Mouse (Mus musculus): Measurements from ENCODE around the gene Gm45844. TPM values are rescaled to one million over a fixed set of nuclear protein-coding genes. Genes with fewer than 3 reads are reported as not detected.
"Not testable (repeated sequence)": the region's sequence is repeated elsewhere in the genome, so short reads cannot be mapped to it uniquely, and the experiment has no call there.

Gene Gm45844
- 1 to 10 TPM; 1.1 to 2.0 TPM for total RNA-seq (2021)

DNA sequence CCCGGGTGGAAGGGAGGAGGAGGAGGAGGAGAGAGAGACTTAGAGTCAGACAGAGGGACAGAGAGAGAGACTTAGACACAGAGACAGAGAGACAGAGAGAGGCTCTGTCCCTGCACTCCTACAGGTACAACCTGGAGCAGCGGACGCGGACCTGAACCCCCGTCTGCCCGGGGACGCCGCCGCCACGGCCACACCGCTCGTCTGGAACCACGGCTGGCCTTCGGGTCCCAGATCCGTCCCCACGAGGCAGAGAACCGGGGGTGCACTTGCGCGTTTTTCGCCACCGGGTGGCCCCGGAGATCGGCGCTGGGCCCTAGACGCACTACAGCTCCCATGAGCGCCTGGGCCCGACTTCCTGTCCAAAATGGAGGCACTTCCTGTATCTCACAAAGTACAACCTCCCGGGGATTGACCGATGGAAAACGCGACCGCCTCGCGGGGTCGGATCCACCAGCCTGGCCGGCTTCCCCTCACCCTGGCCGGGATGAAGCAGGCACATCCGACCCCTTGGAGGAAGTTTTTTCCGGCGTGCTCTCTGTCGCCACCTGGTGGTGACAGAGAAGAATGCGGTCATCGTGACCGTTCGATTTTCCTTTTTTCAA, at the start of gene Gm45844:
TSS of gene Gm45844 (minus strand) at position 324 of the 602 bp plus-strand sequence.
- peak; percentile 87 to 91 for DNase-seq
- intact Hi-C loops (cut with DNase I), result loop anchor here (2.0 to 5.0 kb wide), 2 partner anchors 337 to 916 kb away; partner anchors contain the start of gene Zfp78

- intact Hi-C loops (cut with DNase I), result loop anchor here (5.0 kb wide), 1 partner anchor 173 kb away; the partner anchor contains the start of gene Zfp954
- peak; percentile 60 to 75 for DNase-seq
Measured at GRCm38 (mm10) chr7:7295595-7295994, 17.5 kb upstream of the Gm45844 start.

DNA sequence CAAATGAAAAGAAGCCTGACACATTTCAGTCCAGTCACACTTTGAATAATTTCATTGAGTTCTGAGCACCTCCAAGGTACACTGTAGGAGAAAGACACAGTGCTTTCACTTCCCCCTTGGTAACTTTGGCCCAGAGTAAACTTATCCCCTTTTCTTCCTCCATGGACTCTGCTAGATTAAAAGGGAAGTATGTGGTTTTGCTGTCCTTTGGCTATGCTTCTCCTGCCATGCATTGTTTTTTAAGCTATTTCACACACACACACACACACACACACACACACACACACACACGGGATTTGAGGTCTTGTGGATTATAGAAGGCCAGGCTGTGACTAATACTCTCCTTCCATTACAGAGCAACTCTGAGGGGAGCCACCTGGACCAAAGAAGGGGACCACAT, 3.3 kb upstream of the Gm45844 start:
- no peak for DNase-seq
- intact Hi-C loops (cut with DNase I), result no loop called here

- DNase-seq, result not testable (repeated sequence)
- intact Hi-C loops (cut with DNase I), result loop anchor here (5.0 kb wide), 1 partner anchor 915 kb away; the partner anchor contains the start of gene Zfp78
Measured at GRCm38 (mm10) chr7:7277556-7277955, 533 bp downstream of the Gm45844 start.

DNA sequence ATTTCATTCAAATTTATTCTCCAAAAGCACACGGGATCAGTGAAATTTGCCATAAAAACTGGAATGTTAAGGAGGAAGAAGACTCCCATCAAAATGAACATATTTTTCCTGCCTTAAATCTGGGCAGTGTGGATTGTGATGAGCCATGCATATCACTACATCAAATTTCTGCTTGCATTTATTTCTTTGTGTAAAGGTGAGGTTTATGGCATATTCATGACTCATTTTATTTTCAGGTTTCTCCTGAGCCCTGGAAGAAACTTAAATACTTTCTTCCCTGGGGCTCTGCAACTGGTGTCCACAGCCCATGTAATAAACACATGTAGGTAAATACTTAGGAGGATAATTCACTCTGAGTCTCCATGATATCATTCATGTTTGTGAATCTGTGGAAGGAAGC, 30.9 kb downstream of the Gm45844 start, which contains the start of gene Vmn2r29:
TSS of gene Vmn2r29 (minus strand) at position 101 of the 400 bp plus-strand sequence.
- intact Hi-C loops (cut with DNase I), result not testable (repeated sequence)

GRCm38 (mm10) chr7:7209313-7210151, 68.6 kb downstream of the Gm45844 start, which contains the start of gene Zfp772:
Zfp772 (minus strand) TSS chr7:7209998.
- peak; percentile 60 to 66 for DNase-seq

More for the DNA sequence above, 30.9 kb downstream of the Gm45844 start, which contains the start of gene Vmn2r29:
- not testable (repeated sequence) for DNase-seq

GRCm38 (mm10) chr7:7188191-7188942, 89.7 kb downstream of the Gm45844 start:
- DNase-seq, result peak; percentile 67 to 71
- intact Hi-C loops (cut with DNase I), result loop anchor here (2.0 to 10.0 kb wide), 3 partner anchors 66 to 604 kb away; partner anchors contain the start of gene Zfp954

More at GRCm38 (mm10) chr7:7209313-7210151, 68.6 kb downstream of the Gm45844 start, which contains the start of gene Zfp772:
- intact Hi-C loops (cut with DNase I), result not testable (repeated sequence)

DNA sequence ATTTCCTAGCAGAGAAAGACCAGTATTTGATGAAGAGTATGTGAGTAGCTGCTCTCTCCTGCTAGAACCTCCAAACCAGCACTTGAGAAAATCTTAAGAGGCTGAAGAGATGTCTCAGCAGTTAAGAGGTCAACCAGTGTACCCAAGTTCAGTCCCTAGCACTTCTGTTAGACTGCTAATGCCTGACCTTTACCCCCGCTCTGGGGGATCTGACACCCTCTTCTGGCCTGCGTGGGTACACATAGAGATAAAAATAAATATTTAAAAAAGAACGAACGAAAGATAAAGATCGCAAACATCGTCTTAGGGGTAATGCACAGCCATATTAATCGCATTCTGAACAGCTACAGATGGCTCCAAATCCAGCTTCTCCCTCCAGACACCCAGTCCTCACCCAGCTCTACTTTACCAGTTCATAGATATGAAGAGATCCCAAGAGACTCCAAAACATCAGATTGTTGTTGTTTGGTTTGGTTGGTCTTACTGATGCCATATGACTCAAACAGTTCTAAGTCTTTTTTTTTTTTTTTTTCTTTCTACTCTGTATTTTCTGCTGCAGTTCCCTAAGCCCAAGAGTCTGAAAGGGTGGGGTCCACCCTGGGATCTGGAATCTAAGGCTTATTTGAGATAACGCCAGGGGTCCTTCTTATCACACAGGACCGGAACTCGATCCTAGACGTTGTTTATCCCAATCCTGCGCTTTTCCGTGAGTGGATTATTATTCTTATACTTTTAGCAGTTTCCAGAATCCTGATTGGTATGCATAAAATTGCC, 90.5 kb downstream of the Gm45844 start:
- intact Hi-C loops (cut with DNase I), result loop anchor here (2.0 to 10.0 kb wide), 3 partner anchors 65 to 603 kb away; partner anchors contain the start of gene Zfp954

GRCm38 (mm10) chr7:7185897-7186296, 92.2 kb downstream of the Gm45844 start:
- intact Hi-C loops (cut with DNase I), result loop anchor here (5.0 to 10.0 kb wide), 2 partner anchors 64 to 601 kb away; partner anchors contain the start of gene Zfp954

More for the DNA sequence above, 90.5 kb downstream of the Gm45844 start:
- no peak for DNase-seq

DNA sequence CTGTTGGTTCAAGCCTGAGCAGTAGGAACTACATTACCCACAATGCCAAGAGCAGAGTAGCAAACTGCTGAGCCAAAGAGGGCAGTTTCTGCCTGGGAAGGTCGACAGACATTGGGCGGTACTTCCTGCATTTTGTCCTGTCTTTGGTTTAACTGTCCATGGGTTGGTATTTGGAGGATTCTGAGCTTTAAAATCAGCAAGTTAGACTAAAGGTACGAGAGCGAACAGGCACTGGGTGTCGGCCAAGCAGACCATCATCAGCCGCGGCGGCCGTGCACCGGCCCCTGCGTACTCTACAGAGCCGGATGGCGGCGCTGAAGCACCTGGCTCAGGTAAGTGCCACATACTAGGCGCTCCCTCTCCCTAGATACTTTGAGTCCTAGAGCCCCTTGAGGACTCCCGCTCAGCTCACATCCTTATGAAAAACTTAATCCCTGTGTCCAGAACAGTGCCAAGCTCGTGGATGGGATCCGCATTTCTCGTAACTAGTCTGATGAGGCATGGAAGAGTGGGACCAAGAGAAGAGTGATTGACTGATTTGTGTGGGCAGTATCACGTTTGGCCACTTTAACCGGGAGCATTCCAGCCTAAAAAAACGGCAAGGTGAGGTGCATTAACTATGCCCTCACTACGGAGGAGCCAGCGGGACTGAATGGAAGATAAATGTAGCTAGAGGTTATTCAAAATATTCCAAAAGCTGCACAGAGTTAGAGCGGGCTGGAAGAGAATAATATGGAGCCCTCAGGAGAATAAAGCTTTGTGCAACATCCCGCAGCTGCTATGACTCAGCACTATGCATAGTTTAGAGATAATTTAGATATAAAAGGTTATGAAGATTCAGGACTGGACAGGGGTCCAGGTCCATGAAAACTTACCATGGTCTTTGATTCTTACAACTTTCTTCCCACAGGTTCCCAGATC, 106.6 kb downstream of the Gm45844 start, which contains the start of gene Zfp418:
TSS of gene Zfp418 (plus strand) at position 104 of the 921 bp plus-strand sequence.
- intact Hi-C loops (cut with DNase I), result loop anchor here (5.0 kb wide), 1 partner anchor 49 kb away; the partner anchor contains the start of gene Zfp954
- peak; percentile 69 to 71 for DNase-seq

More at GRCm38 (mm10) chr7:7185897-7186296, 92.2 kb downstream of the Gm45844 start:
- DNase-seq, result no peak

Small RNA genes within 50 kb of the gene (microRNA-seq; reads per million reads assigned to microRNA genes)
- 0.95 to 5.9 reads per million in 2 experiments for gene Mir5620

Other genes with a start within 250 kb of the Gm45844 start
- 1 to 10 TPM; 3.8 to 5.3 TPM for gene Zfp954, start 156.8 kb downstream of the Gm45844 start, total RNA-seq (2021)
- under 1 TPM; 0.14 to 0.27 TPM for gene Zfp773, start 141.5 kb downstream of the Gm45844 start, total RNA-seq (2021)
- gene Zfp418, start 107.0 kb downstream of the Gm45844 start, total RNA-seq (2021), result 1 to 10 TPM; 1.7 to 2.3 TPM
- 1 to 10 TPM; 2.1 to 2.6 TPM for gene Zfp772, start 68.3 kb downstream of the Gm45844 start, total RNA-seq (2021)
- gene Vmn2r29, start 31.0 kb downstream of the Gm45844 start, total RNA-seq (2021), result not detected
- gene Clcn4, start 22.6 kb upstream of the Gm45844 start, total RNA-seq (2021), result 10 to 100 TPM; 54.8 to 60.0 TPM
- gene Vmn2r30, start 59.3 kb upstream of the Gm45844 start, total RNA-seq (2021), result not detected
- not detected for gene Gm45783, start 96.3 kb upstream of the Gm45844 start, total RNA-seq (2021)
- not detected for gene Vmn2r31, start 121.4 kb upstream of the Gm45844 start, total RNA-seq (2021)
- not detected for gene Vmn2r32, start 201.7 kb upstream of the Gm45844 start, total RNA-seq (2021)

Measured in heart, postnatal 10 days (tissue).